Mouse (Mus musculus) A20 (cell line): ENCODE data around the gene Omg.

Experiments used
- DNase-seq: peaks from one replicate; pipeline ENCODE4 v3.0.0-alpha.2; 2011; ENCODE audit warnings: low read depth, low spot score

Omg gene

GRCm38 (mm10) chr11:79503845-79504244 lies at the start of gene Omg:
TSS of gene Omg (minus strand) at chr11:79504084.
- DNase-seq = no peak

GRCm38 (mm10) chr11:79552622-79553021 lies 48.7 kb upstream of the Omg start:
- DNase-seq = no peak

GRCm38 (mm10) chr11:79536293-79536692 lies 32.4 kb upstream of the Omg start:
- DNase-seq = no peak

- DNase-seq = no peak
These were observed 31.7 kb upstream of the Omg start for GRCm38 (mm10) chr11:79535554-79535953.

GRCm38 (mm10) chr11:79533950-79534690 lies 30.2 kb upstream of the Omg start:
- no peak for DNase-seq

- no peak for DNase-seq
These were observed 29.4 kb upstream of the Omg start for GRCm38 (mm10) chr11:79533311-79533710.

- no peak for DNase-seq
These were observed 27.6 kb upstream of the Omg start for GRCm38 (mm10) chr11:79531485-79531884.

GRCm38 (mm10) chr11:79530774-79531173 lies 26.9 kb upstream of the Omg start:
- no peak for DNase-seq

- peak; percentile 68 for DNase-seq
These were observed 26.5 kb upstream of the Omg start, which contains the start of the genes Evi2 and Evi2a for GRCm38 (mm10) chr11:79530333-79530761. TSS of gene Evi2 (minus strand) at chr11:79530589. TSS of gene Evi2a (minus strand) at chr11:79530609.

- peak; percentile 82 for DNase-seq
These were observed 25.9 kb upstream of the Omg start for GRCm38 (mm10) chr11:79529736-79530135.

GRCm38 (mm10) chr11:79529226-79529625 lies 25.3 kb upstream of the Omg start:
- DNase-seq = no peak

- DNase-seq = peak; percentile 82
These were observed 24.7 kb upstream of the Omg start for GRCm38 (mm10) chr11:79528601-79529000.

GRCm38 (mm10) chr11:79527739-79528384 lies 24.0 kb upstream of the Omg start:
- peak; percentile 90 for DNase-seq

GRCm38 (mm10) chr11:79527015-79527738 lies 23.3 kb upstream of the Omg start:
- DNase-seq = peak; percentile 89

GRCm38 (mm10) chr11:79526549-79526948 lies 22.7 kb upstream of the Omg start:
- no peak for DNase-seq

GRCm38 (mm10) chr11:79524310-79524575 lies 20.4 kb upstream of the Omg start:
- peak; percentile 73 for DNase-seq

GRCm38 (mm10) chr11:79523560-79524309 lies 19.9 kb upstream of the Omg start, which contains the start of gene Evi2b:
TSS of gene Evi2b (minus strand) at chr11:79523762.
- peak; percentile 82 for DNase-seq

GRCm38 (mm10) chr11:79522944-79523343 lies 19.1 kb upstream of the Omg start:
- DNase-seq = peak; percentile 41

- peak; percentile 69 for DNase-seq
These were observed 18.0 kb upstream of the Omg start for GRCm38 (mm10) chr11:79521930-79522329.

GRCm38 (mm10) chr11:79520772-79521171 lies 16.9 kb upstream of the Omg start:
- DNase-seq = peak; percentile 39

GRCm38 (mm10) chr11:79519878-79520291 lies 16.0 kb upstream of the Omg start:
- peak; percentile 87 for DNase-seq

- DNase-seq = no peak
These were observed 15.4 kb upstream of the Omg start for GRCm38 (mm10) chr11:79519299-79519698.
